Mouse (Mus musculus): ENCODE measurements around the gene Rrp8. TPM values are rescaled to one million over a fixed set of nuclear protein-coding genes. Genes with fewer than 3 reads are reported as not detected.

The Rrp8 gene
- polyA plus RNA-seq, 1 experiment from 2014 or later, result 32.3 TPM

Other genes with a start within 250 kb of the Rrp8 start
- 53.8 and 56.6 TPM in 2 replicates for gene Smpd1, start 183.0 kb downstream of the Rrp8 start, polyA plus RNA-seq (2016; fragmentation: Nextera tagmentation; extraction: Ambion mirVana)
- 185 TPM in 2 replicates for gene Apbb1, start 155.7 kb downstream of the Rrp8 start, polyA plus RNA-seq (2016; fragmentation: Nextera tagmentation; extraction: Ambion mirVana)
- gene Hpx, start 137.2 kb downstream of the Rrp8 start, polyA plus RNA-seq (2016; fragmentation: Nextera tagmentation; extraction: Ambion mirVana), result 0.23 and 0.38 TPM in 2 replicates
- 64.4 and 74.5 TPM in 2 replicates for gene Trim3, start 103.8 kb downstream of the Rrp8 start, polyA plus RNA-seq (2016; fragmentation: Nextera tagmentation; extraction: Ambion mirVana)
- 140 and 160 TPM in 2 replicates for gene Timm10b, start 97.3 kb downstream of the Rrp8 start, polyA plus RNA-seq (2016; fragmentation: Nextera tagmentation; extraction: Ambion mirVana)
- 76.9 and 77.5 TPM in 2 replicates for gene Arfip2, start 97.0 kb downstream of the Rrp8 start, polyA plus RNA-seq (2016; fragmentation: Nextera tagmentation; extraction: Ambion mirVana)
- 15.5 and 16.6 TPM in 2 replicates for gene Gm45799, start 96.8 kb downstream of the Rrp8 start, polyA plus RNA-seq (2016; fragmentation: Nextera tagmentation; extraction: Ambion mirVana)
- 1.4 and 1.5 TPM in 2 replicates for gene Dnhd1, start 86.6 kb downstream of the Rrp8 start, polyA plus RNA-seq (2016; fragmentation: Nextera tagmentation; extraction: Ambion mirVana)
- gene Ilk, start 793 bp downstream of the Rrp8 start, polyA plus RNA-seq (2016; fragmentation: Nextera tagmentation; extraction: Ambion mirVana), result 220 and 230 TPM in 2 replicates
- gene Taf10, start 7.0 kb upstream of the Rrp8 start, polyA plus RNA-seq (2016; fragmentation: Nextera tagmentation; extraction: Ambion mirVana), result 165 and 171 TPM in 2 replicates
- 37.4 and 40.3 TPM in 2 replicates for gene Tpp1, start 14.8 kb upstream of the Rrp8 start, polyA plus RNA-seq (2016; fragmentation: Nextera tagmentation; extraction: Ambion mirVana)
- 20.4 and 20.6 TPM in 2 replicates for gene Dchs1, start 50.3 kb upstream of the Rrp8 start, polyA plus RNA-seq (2016; fragmentation: Nextera tagmentation; extraction: Ambion mirVana)
- gene Mrpl17, start 73.7 kb upstream of the Rrp8 start, polyA plus RNA-seq (2016; fragmentation: Nextera tagmentation; extraction: Ambion mirVana), result 219 and 238 TPM in 2 replicates
- gene Gm4070, start 216.6 kb upstream of the Rrp8 start, polyA plus RNA-seq (2016; fragmentation: Nextera tagmentation; extraction: Ambion mirVana), result 0.16 TPM in 1 of 2 replicates, not detected in the other